Mouse (Mus musculus) frontal cortex, postnatal 36 days (tissue): ENCODE data around the gene Car5b.
A peak's percentile ranks its signal among the peaks of the same experiment; 100 is the strongest.

Source experiments
- DNase-seq, 2 experiments: peaks; one replicate each; pipeline ENCODE4 v3.0.0; 2022; ENCODE audit warnings: low spot score in 2 of 2

The Car5b gene

DNA sequence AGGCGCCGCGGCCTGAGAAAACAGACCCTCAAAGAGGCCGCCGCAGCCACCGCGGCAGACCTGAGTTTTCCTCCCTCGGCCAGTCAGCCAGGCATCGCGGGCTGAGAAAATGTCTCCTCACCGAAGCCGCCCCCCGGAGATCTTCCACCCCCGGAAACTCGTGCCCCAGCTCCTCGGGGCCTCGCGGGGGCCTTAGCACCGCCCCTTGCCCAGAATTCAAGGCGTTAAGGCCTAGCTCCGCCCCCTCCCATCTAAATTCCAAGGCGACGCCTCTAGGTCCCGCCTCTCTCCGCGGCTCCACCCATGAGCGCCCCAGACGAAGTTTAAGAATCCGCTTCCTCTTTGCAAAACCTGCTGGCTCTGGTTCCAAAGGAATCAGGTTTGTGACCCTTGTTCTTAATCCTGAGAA, 69.3 kb downstream of the Car5b start, which contains the start of gene Zrsr2:
Zrsr2 (minus strand) TSS at position 195 of the 409 bp plus-strand sequence.
- DNase-seq, result peak; percentile 62 to 74

DNA sequence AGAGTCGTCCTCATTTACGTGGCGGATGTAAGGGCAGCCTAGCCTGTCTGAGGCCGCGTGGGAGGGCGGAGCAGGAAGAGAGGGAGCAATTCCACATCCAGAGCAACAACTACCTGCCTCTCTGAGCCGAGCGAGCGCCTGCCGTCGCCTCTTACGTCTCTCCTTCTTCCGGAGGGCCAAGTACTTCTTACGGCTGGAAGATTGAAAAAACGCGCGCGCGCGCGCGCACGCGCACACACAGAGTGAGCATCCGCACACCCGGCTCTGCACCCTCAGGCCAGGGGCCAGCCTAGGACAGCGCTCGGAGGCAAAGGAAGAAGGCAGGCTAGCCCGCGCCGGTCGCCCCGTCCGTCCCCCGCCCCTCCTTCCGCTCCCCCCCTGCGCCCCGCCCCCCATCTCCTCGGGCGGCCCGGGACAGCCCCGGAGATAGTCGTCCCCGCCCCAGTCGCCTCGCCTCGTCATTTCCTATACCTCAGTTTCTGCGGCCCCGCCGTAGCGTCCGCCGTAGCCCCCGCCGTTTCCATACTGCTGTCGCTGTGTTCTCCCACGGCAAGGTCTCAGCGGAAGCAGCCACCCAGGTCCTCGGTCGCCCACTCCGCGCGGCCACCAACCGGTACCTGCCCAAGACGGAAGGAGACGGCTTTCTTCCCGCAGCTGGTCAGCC, 69.9 kb downstream of the Car5b start:
- DNase-seq, result peak in 1 of 2 experiments; percentile 31

DNA sequence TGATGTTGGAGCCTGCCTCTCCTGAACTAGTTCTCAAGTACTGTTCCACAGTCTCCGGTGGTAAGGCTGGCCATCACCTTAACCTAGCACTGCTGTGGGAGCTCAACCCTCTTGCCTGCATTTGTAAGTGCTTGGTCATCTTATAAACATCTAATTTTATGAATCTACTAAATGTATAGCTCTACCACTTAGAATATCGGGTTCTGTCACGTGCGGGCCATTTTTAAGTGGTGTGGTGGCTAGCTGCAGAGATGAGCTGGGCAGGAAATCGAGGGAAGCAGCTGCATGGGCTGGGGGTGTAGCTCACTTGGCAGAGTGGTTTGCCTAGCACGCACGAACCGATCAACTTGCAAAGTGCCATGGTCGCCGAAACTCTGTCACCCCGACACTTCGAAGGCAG, 70.4 kb downstream of the Car5b start:
- DNase-seq, result no peak

DNA sequence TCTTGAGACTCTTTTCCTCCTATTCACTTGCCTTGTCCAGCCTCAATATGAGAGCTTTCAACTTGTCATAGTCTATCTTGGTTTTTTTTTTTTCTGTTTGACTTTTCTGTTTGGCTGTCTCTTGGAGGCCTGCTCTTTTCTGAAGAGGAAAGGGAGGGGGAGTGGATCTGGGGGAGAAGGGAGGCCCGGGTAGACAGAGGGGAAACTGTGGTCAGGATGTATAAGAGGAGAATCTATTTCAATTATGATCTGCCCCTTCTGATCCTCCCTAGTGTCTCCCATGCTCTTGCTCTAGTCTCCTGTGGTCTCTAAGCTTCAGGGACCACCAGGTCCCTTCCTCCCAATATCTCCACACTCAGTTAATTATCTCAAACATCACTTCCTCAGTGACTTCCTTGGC, 76.2 kb downstream of the Car5b start:
- DNase-seq, result no peak

DNA sequence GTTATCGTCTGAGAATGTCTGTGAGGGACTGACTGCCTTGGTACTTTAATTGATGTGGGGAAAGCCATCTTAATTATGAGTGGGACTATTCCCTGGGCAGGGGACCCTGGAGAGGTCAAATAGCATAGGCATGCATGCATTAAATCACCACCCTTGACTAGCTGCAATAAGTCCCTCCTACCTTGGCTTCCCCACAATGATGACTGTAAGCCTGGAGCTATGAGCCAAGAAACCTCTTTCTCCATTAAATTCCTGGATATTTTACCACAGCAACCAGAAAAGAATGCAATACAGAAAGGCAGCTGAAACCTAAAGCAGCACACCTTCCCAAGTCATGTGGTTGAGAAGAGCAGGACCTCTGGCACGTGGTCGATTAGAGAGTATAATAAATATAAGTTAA, 83.4 kb downstream of the Car5b start:
- no peak for DNase-seq

DNA sequence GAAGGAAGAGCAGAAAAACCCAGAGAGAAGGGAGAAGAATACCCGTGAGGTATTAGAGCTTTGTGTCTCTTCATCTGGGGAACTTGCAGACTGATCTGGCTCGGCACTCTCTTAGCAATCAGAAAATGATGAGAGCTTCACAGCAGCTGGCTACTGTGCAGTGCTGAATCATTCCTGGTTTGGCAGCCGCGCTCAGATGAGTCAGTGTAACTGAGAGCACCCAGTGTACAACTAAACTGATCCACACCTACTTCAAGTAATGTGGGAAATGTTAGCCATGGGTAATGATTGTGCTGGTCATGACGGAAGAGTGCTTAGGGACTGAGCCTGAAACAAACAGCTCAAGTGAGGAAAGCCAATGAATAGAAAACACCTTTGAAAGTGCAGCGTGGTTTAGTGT, 89.2 kb downstream of the Car5b start:
- DNase-seq, result peak; percentile 52 to 64

DNA sequence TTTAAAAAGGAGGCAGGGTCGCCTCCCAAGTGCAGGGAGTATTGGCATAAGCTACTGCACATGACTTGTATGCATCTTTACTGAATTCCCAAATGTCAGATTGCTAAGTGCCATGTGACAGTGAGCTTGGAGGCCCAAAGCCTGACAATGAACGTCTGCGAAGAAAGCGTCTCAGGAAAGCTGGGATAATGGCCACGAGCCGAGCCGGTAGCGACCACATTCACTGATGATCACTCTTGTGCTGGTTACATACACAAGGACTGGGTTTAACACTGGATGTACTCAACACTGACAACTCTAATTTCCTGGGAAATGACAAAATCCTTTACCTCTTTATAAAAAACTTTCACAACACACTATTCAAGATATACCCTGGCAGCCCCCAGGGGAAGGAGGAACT, 93.1 kb downstream of the Car5b start:
- DNase-seq, result no peak

DNA sequence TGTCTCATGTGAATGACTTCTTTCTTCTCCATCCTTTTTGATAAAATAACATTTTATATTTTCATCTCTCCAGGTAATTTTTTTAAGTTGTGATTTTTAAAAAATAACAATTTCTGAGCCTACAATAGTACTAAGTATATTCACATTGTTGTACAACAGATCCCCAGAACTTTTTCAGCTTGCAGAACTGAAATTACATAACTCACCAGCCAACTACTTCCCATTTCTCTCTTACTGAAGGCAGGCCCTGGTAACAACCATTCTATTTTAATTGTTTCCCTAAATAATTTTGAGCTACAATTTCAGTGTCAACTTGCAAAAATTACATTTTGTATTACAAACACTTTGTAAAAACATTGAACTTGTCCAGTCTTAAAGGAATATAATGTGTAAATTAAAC, 98.2 kb downstream of the Car5b start:
- DNase-seq, result no peak
